In genomic region chr7:45435038-45435437, GRCm38 (mm10) we compare ENCODE assay signal across 8 mouse cellular contexts. TPM values are rescaled to one million over a fixed set of nuclear protein-coding genes. Genes with fewer than 3 reads are reported as not detected.
DNase-seq lines count a peak whose midpoint lies in the region; ATAC-seq and TF ChIP-seq lines count a peak whose summit lies in the region.

No protein-coding gene starts in this region.

- H3K27me3 ChIP-seq in E14TG2a.4 (ENCODE audit: insufficient read depth, low read length), result no peaks in the 10 kb centered on the region
- H3K27me3 ChIP-seq in forebrain, embryonic 14.5 days (replicated peaks; ENCODE audit: control insufficient read depth, insufficient read depth, low read length), result no peaks in the 10 kb centered on the region
- H3K27me3 ChIP-seq in liver, embryonic 16.5 days (ENCODE audit: control insufficient read depth, insufficient read depth, low read depth, low read length), result no peaks in the 10 kb centered on the region
- H3K27me3 ChIP-seq in stomach, postnatal 0 days (ENCODE audit: control insufficient read depth, insufficient read depth, low read length), result no peaks in the 10 kb centered on the region

- no peak for TF ChIP-seq CTCF in gastrocnemius, adult 2 months (IDR thresholded peaks at IDR 0.05)
- TF ChIP-seq CTCF in E14TG2a.4 (conservative IDR thresholded peaks at IDR 0.05; ENCODE audit: low read length), result no peak
- no peak for TF ChIP-seq CTCF in stomach, postnatal 0 days (IDR thresholded peaks at IDR 0.05; ENCODE audit: low read depth)

- no peaks in the 10 kb centered on the region for H3K9me3 ChIP-seq in E14TG2a.4 (ENCODE audit: low read length)
- H3K9me3 ChIP-seq in forebrain, embryonic 14.5 days (replicated peaks; ENCODE audit: control insufficient read depth, low read length), result no peaks in the 10 kb centered on the region
- no peaks in the 10 kb centered on the region for H3K9me3 ChIP-seq in liver, embryonic 16.5 days (replicated peaks; ENCODE audit: control insufficient read depth, low read length)
- H3K9me3 ChIP-seq in stomach, postnatal 0 days (ENCODE audit: control insufficient read depth, low read length), result no peaks in the 10 kb centered on the region

- intact Hi-C loops in gastrocnemius, adult 2 months (cut with DNase I), result no loop called here

- peaks cover 38% of the 10 kb centered on the region for H3K36me3 ChIP-seq in E14TG2a.4 (ENCODE audit: insufficient read depth, low read length)
- H3K36me3 ChIP-seq in forebrain, embryonic 14.5 days (ENCODE audit: control insufficient read depth, insufficient read depth, low read length), result peaks cover 27% of the 10 kb centered on the region
- H3K36me3 ChIP-seq in liver, embryonic 16.5 days (ENCODE audit: control insufficient read depth, insufficient read depth), result peaks cover 2% of the 10 kb centered on the region; the same call in 1 of the 2 replicates
- 0 out of 2 replicates have a peak, but pooled peaks cover 3% of the 10 kb centered on the region for H3K36me3 ChIP-seq in stomach, postnatal 0 days (ENCODE audit: control insufficient read depth, insufficient read depth, low read length)

- peak overlapping the region; percentile 63 for H3K4me2 ChIP-seq in forebrain, embryonic 14.5 days (ENCODE audit: low read length)
- peak overlapping the region; percentile 82 for H3K4me2 ChIP-seq in liver, embryonic 16.5 days (ENCODE audit: low read depth, low read length)
- peak overlapping the region; percentile 85 for H3K4me2 ChIP-seq in stomach, postnatal 0 days (replicated peaks; ENCODE audit: low read depth)

- no peak for DNase-seq in gastrocnemius, adult 2 months
- DNase-seq in gastrocnemius, adult 18-20 months (ENCODE audit: low spot score), result no peak
- DNase-seq in forebrain, embryonic 14.5 days (ENCODE audit: low spot score), result no peak
- DNase-seq in stomach, postnatal 0 days (ENCODE audit: low spot score), result no peak
- no peak for DNase-seq in left cerebral cortex, adult 8-10 months (ENCODE audit: low spot score in 2 of 2)

- H3K27ac ChIP-seq in gastrocnemius, adult 2 months, result peak overlapping the region; percentile 97
- 0 out of 2 replicates have a peak overlapping the region, but pooled peaks have one; percentile 6 for H3K27ac ChIP-seq in forebrain, embryonic 14.5 days (ENCODE audit: low read depth, low read length)
- peak overlapping the region; percentile 71 for H3K27ac ChIP-seq in liver, embryonic 16.5 days (ENCODE audit: low read length)
- H3K27ac ChIP-seq in stomach, postnatal 0 days (replicated peaks), result peak overlapping the region; percentile 63

- no peak for TF ChIP-seq EP300 in stomach, postnatal 0 days (optimal IDR thresholded peaks at IDR 0.05)

- 4% methylated on average over 16 of the region's 16 CpGs for WGBS in forebrain, embryonic 14.5 days
- WGBS in liver, embryonic 16.5 days (ENCODE audit: insufficient replicate concordance), result 4% methylated on average over 16 of the region's 16 CpGs
- WGBS in stomach, postnatal 0 days, result under 1% methylated on average over 16 of the region's 16 CpGs

- peak overlapping the region; percentile 87 for H3K4me3 ChIP-seq in gastrocnemius, adult 2 months
- peak overlapping the region; percentile 82 for H3K4me3 ChIP-seq in E14TG2a.4 (replicated peaks; ENCODE audit: low read length)
- H3K4me3 ChIP-seq in forebrain, embryonic 14.5 days (ENCODE audit: low read depth, low read length), result peak overlapping the region; percentile 77
- peak overlapping the region; percentile 66 for H3K4me3 ChIP-seq in liver, embryonic 16.5 days (ENCODE audit: low read depth, low read length)
- H3K4me3 ChIP-seq in stomach, postnatal 0 days (ENCODE audit: low read depth, low read length), result peak overlapping the region; percentile 51

- H3K9ac ChIP-seq in forebrain, embryonic 14.5 days (ENCODE audit: low read length), result peak overlapping the region; percentile 71
- peak overlapping the region; percentile 72 for H3K9ac ChIP-seq in liver, embryonic 16.5 days (ENCODE audit: low read depth, low read length)
- peak overlapping the region; percentile 65 for H3K9ac ChIP-seq in stomach, postnatal 0 days (ENCODE audit: low read length)

- H3K4me1 ChIP-seq in E14TG2a.4 (replicated peaks; ENCODE audit: low read depth, low read length), result peaks cover 89% of the 10 kb centered on the region
- H3K4me1 ChIP-seq in forebrain, embryonic 14.5 days (ENCODE audit: control insufficient read depth, insufficient read depth, low read length), result peaks cover 18% of the 10 kb centered on the region
- peaks cover 28% of the 10 kb centered on the region for H3K4me1 ChIP-seq in liver, embryonic 16.5 days (ENCODE audit: control insufficient read depth, low read depth, low read length)
- peaks cover 9% of the 10 kb centered on the region for H3K4me1 ChIP-seq in stomach, postnatal 0 days (replicated peaks; ENCODE audit: control insufficient read depth, insufficient read depth)

- no peak for ATAC-seq in forebrain, embryonic 14.5 days
- no peak for ATAC-seq in liver, embryonic 16.5 days (ENCODE audit: low read depth)
- ATAC-seq in stomach, postnatal 0 days (ENCODE audit: low FRiP score, low TSS enrichment), result no peak
- ATAC-seq in CD4-positive, CD25-positive, alpha-beta regulatory T cell, adult 4 months, result no peak

RNA-seq across cellular contexts. Expression of gene Gys1, which starts 0.4 kb away (rescaled TPM):
- total RNA-seq in gastrocnemius, adult 2 months (2021), result 100 to 1,000 TPM; 279 to 365 TPM
- 100 to 1,000 TPM; 321 to 326 TPM for total RNA-seq in gastrocnemius, adult 18-20 months (2021)
- polyA plus RNA-seq in forebrain, embryonic 14.5 days (2014; fragmentation: Nextera tagmentation; extraction: Ambion mirVana), result 13.4 and 15.5 TPM in 2 replicates
- 7.6 and 8.9 TPM in 2 replicates for polyA plus RNA-seq in liver, embryonic 16.5 days (2015; fragmentation: Nextera tagmentation; extraction: Ambion mirVana)
- 10.1 and 10.6 TPM in 2 replicates for polyA plus RNA-seq in stomach, postnatal 0 days (2015; fragmentation: Nextera tagmentation; extraction: Ambion mirVana)
- polyA plus RNA-seq in CD4-positive, CD25-positive, alpha-beta regulatory T cell, adult 4 months (2017; shearing (Covaris generic)), result 10 to 100 TPM in 1 of 2 experiments, 1 to 10 TPM in 1; 9.2 to 18.2 TPM
- total RNA-seq in left cerebral cortex, adult 8-10 months (2022), result 10 to 100 TPM; 14.7 to 16.4 (median 15.1) TPM

RNA-seq across cellular contexts. Expression of gene Ruvbl2, which starts 2.9 kb away (rescaled TPM):
- total RNA-seq in gastrocnemius, adult 2 months (2021), result 10 to 100 TPM; 18.2 to 28.1 TPM
- total RNA-seq in gastrocnemius, adult 18-20 months (2021), result 10 to 100 TPM; 26.6 to 27.9 TPM
- 144 and 153 TPM in 2 replicates for polyA plus RNA-seq in forebrain, embryonic 14.5 days (2014; fragmentation: Nextera tagmentation; extraction: Ambion mirVana)
- polyA plus RNA-seq in liver, embryonic 16.5 days (2015; fragmentation: Nextera tagmentation; extraction: Ambion mirVana), result 58.8 and 59.4 TPM in 2 replicates
- 46.2 and 46.7 TPM in 2 replicates for polyA plus RNA-seq in stomach, postnatal 0 days (2015; fragmentation: Nextera tagmentation; extraction: Ambion mirVana)
- polyA plus RNA-seq in CD4-positive, CD25-positive, alpha-beta regulatory T cell, adult 4 months (2017; shearing (Covaris generic)), result 10 to 100 TPM; 41.9 to 51.9 TPM
- 10 to 100 TPM; 30.0 to 37.5 (median 32.0) TPM for total RNA-seq in left cerebral cortex, adult 8-10 months (2022)

RNA-seq across cellular contexts. Expression of gene Lhb, which starts 14.4 kb away (rescaled TPM):
- total RNA-seq in gastrocnemius, adult 2 months (2021), result under 1 TPM; 0.51 to 0.73 TPM
- under 1 TPM; 0.47 to 0.59 TPM for total RNA-seq in gastrocnemius, adult 18-20 months (2021)
- polyA plus RNA-seq in forebrain, embryonic 14.5 days (2014; fragmentation: Nextera tagmentation; extraction: Ambion mirVana), result 0.46 TPM in 1 of 2 replicates, not detected in the other
- polyA plus RNA-seq in liver, embryonic 16.5 days (2015; fragmentation: Nextera tagmentation; extraction: Ambion mirVana), result not detected in 2 replicates
- not detected in 2 replicates for polyA plus RNA-seq in stomach, postnatal 0 days (2015; fragmentation: Nextera tagmentation; extraction: Ambion mirVana)
- not detected for polyA plus RNA-seq in CD4-positive, CD25-positive, alpha-beta regulatory T cell, adult 4 months (2017; shearing (Covaris generic))
- total RNA-seq in left cerebral cortex, adult 8-10 months (2022), result not detected

RNA-seq across cellular contexts. Expression of gene Ntf5, which starts 21.5 kb away (rescaled TPM):
- 1 to 10 TPM; 3.6 to 4.9 TPM for total RNA-seq in gastrocnemius, adult 2 months (2021)
- 1 to 10 TPM; 4.3 to 4.7 TPM for total RNA-seq in gastrocnemius, adult 18-20 months (2021)
- polyA plus RNA-seq in forebrain, embryonic 14.5 days (2014; fragmentation: Nextera tagmentation; extraction: Ambion mirVana), result 0.22 TPM in 1 of 2 replicates, not detected in the other
- 0.09 and 0.26 TPM in 2 replicates for polyA plus RNA-seq in liver, embryonic 16.5 days (2015; fragmentation: Nextera tagmentation; extraction: Ambion mirVana)
- 1.5 and 1.8 TPM in 2 replicates for polyA plus RNA-seq in stomach, postnatal 0 days (2015; fragmentation: Nextera tagmentation; extraction: Ambion mirVana)
- not detected for polyA plus RNA-seq in CD4-positive, CD25-positive, alpha-beta regulatory T cell, adult 4 months (2017; shearing (Covaris generic))
- under 1 TPM in 2 of 4 experiments, not detected in 2; 0.36 to 0.39 TPM for total RNA-seq in left cerebral cortex, adult 8-10 months (2022)

RNA-seq across cellular contexts. Expression of gene Ftl1, which starts 24.6 kb away (rescaled TPM):
- 100 to 1,000 TPM; 122 to 149 TPM for total RNA-seq in gastrocnemius, adult 2 months (2021)
- total RNA-seq in gastrocnemius, adult 18-20 months (2021), result 100 to 1,000 TPM; 109 to 151 TPM
- polyA plus RNA-seq in forebrain, embryonic 14.5 days (2014; fragmentation: Nextera tagmentation; extraction: Ambion mirVana), result 6,238 and 6,800 TPM in 2 replicates
- polyA plus RNA-seq in liver, embryonic 16.5 days (2015; fragmentation: Nextera tagmentation; extraction: Ambion mirVana), result 6,125 and 6,166 TPM in 2 replicates
- polyA plus RNA-seq in stomach, postnatal 0 days (2015; fragmentation: Nextera tagmentation; extraction: Ambion mirVana), result 3,647 and 3,760 TPM in 2 replicates
- 1,000 to 10,000 TPM; 1,962 to 2,374 TPM for polyA plus RNA-seq in CD4-positive, CD25-positive, alpha-beta regulatory T cell, adult 4 months (2017; shearing (Covaris generic))
- 100 to 1,000 TPM; 206 to 283 (median 229) TPM for total RNA-seq in left cerebral cortex, adult 8-10 months (2022)

Comparison
In these comparisons a context has a peak if more than half of its experiments do, and no peak if none do; other contexts are left out.
1. H3K27ac ChIP-seq: peak in every context shown above with its lines; median percentile 97 in gastrocnemius, adult 2 months; 71 in liver, embryonic 16.5 days; 63 in stomach, postnatal 0 days; 6 in forebrain, embryonic 14.5 days.